Mouse (Mus musculus) granulocyte monocyte progenitor cell, adult 5-6 weeks (primary cell): ENCODE results near the gene 4930469K13Rik. TPM values are rescaled to one million over a fixed set of nuclear protein-coding genes. Genes with fewer than 3 reads are reported as not detected.

ENCODE experiments used
- ATAC-seq: replicated peaks from 2 replicates; pipeline ENCODE4 v1.8.0; 2016; ENCODE audit warnings: mild to moderate bottlenecking, moderate TSS enrichment, inconsistent platforms; ENCODE audit not compliant: poor library complexity, severe bottlenecking
- total RNA-seq, 2 experiments: library from RNA; stranded (forward) in 1 of 2; stranded (reverse) in 1 of 2; fragments of 200-712, 200-1000 nt in 1 of 2; fragments of >200 nt in 1 of 2; fragmentation: Nextera tagmentation in 1 of 2; gene quantifications; 2 replicates each; pipeline ENCODE4 v1.2.3; 2014 to 2017

4930469K13Rik gene
- total RNA-seq, 2 experiments from 2014 or later, result not detected

DNA sequence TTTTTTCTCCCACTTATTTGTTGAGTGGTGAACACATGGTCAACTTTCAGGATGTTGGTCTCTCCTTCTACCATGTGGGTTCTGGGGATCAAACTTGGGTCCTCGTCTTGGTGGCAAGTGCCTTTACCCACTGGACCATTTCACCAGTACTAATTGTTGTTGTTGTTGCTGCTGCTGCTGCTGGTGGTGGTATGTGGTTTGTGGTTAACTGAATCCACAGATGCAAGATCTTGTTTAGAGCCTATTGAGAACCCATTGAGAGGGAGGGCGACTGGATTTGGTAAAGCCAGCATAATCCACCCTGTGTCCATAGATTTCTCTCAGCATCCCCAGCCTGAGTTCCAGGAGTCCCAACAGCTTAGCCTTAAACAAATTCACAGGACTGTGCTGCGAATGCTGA lies 97.9 kb downstream of the 4930469K13Rik start:
- no peak for ATAC-seq

DNA sequence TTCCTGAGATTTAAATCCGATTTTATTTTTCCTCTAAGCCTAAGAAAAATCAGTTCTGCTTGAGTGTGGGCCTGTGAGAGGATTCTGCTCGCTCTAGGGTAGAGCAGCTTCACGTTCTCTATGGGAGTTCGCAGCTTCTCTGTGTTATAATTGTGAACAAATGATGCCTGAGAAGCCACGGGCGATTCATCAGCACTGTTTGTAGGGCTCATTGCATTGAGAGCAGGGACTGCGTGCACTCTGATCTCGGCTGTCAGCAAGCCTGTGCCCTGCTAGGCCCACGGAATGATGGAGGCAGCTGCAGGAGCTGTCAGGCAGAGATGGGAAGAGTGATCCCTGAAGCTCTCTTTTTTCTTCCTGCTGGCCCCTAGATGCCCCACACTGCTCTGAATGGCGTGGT lies 100.1 kb downstream of the 4930469K13Rik start:
- ATAC-seq, result no peak

DNA sequence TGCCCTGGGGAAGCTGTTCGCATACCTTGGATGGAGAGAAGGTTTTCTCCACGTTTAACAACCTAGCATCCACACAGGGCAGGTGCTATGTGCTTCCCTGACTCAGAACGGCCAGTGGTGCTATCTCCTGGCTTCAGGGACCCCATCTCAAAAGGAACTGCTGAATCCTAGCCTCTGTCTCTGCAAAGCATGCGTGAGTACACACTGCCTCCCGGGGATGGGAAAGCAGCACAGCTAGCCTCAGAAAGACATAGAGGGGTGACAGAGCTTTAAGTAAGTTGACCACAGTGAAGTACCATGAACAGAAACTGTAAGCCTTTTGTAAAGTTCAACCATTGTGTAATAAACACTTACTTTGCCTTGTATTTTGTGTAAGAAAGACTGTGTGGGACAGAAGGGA lies 104.9 kb downstream of the 4930469K13Rik start:
- no peak for ATAC-seq

DNA sequence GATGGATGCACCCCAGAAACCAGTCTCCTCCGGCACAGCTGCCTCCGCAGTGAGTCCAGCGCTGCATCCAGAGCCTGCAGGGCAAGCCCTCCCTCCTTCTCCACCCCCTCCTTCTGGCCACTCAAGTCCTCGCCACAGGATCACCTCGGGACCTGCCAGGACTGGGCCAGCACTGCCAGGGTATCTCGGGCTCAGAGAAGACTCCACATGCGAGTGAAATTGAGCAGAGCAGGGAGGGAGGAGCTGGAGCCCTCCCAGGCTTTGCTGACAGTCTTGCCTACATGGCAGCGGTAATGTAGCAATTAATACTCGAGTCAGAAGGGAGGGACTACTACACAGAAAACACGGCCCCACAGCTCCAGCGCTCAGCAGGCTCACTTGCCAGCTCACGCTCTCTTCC lies 105.4 kb downstream of the 4930469K13Rik start, which contains the start of gene Kcnip1:
TSS of gene Kcnip1 (minus strand) at position 215 of the 400 bp plus-strand sequence.
- ATAC-seq, result no peak

DNA sequence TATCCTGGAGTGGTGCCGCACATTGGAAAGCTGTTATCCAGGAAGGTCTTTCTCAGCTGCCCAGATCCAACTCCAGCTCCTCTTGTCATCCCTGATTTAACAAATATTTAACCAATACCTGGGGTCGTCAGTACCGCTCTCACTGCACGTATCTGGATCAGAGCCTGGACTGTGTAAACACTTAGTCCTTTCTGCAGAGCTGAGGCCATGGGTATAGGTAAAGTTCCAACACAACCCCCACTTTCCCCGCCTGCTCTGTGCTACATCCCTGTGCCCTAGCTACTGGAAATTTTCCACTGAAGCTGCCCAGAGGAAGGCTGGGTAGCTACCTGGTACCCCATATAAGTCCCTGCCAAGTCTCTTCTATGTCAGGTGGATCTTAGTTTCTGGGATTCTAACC lies 108.4 kb downstream of the 4930469K13Rik start:
- ATAC-seq, result no peak

DNA sequence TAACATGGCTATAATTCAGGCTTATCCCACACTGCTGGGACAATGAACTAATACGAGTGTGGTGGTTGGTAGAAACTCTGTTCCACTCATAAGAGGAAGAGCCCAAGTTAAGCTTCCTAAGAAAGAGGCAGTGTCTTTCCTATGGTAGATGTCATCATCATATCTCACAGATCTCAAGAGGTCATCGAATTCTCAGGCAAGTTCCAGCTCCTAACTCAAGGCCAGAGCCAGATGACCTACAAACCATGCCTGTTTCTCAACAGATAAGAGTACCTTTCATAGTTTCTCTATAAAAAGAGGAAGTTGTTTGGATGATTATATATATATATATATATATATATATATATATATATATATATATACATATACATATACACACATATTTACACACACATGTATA lies 111.8 kb downstream of the 4930469K13Rik start:
- ATAC-seq, result peak; percentile 70

DNA sequence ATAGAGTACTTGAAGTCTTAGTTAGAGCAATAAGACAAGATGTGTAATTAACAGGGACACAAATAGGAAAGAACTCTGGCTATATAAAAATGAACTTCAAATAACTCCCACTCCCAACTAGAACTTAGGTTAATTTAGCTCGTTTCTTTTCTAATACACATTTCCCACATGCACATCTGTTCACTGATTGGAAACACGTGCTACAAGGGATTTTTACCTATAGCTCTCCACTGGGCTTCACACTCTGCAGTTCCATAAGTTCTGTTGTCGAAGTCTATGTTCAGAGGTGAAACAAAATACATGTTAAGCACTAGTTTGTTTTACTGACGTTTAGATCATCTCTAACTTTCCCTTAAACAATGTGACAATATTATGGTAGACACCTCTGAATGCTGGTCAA lies 118.2 kb downstream of the 4930469K13Rik start:
- ATAC-seq, result no peak

DNA sequence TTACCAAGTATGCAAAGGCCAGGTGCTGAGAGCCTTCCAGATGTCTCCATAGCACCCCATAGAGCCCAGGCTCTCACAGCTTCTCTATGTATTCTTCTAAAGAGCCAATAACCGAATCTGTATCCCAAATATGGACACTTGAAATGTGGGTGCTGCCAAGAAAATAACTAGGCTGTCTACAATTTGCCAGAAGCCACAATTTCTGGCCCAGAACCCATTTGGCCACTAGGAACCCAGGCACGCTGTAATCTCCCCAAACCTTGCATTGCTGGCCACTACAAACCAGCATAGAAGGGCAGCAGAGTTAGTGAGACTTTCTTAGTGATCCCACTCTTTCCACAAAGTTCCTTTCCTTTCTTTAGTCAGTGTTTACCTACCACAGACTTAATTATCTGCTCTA lies 123.2 kb downstream of the 4930469K13Rik start:
- ATAC-seq, result no peak

DNA sequence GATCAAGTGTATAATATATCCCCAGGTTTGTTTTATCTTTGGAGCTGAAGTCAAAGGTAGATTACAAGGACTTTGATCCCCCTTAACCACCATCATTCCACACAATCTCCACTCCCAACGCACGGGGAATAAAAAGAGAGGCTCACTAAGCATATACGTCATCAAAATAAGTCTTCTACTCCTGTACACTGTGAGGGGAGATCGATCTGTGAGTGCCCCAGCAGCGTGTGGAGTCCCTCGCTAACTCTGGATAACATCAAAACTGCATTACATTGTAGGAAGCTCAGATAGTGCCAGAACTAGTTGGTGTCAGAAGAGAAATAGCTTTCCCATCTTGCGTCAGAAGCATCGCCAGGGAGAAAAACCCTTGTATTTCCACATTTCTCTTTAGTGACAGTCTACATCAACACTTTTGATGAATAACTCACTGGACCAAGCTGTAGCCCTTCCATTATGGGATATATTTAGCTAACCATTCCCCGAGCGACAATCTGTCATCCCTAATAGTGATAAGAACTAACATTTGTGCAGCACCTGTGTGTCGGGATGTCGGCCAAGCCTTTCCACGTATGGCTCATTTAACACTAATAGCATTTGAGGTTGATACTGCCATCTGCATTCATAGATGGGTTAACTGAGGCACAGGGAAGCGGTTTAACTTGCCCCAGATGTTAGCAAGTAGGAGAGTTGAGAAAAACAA lies 123.9 kb downstream of the 4930469K13Rik start:
- ATAC-seq, result no peak

DNA sequence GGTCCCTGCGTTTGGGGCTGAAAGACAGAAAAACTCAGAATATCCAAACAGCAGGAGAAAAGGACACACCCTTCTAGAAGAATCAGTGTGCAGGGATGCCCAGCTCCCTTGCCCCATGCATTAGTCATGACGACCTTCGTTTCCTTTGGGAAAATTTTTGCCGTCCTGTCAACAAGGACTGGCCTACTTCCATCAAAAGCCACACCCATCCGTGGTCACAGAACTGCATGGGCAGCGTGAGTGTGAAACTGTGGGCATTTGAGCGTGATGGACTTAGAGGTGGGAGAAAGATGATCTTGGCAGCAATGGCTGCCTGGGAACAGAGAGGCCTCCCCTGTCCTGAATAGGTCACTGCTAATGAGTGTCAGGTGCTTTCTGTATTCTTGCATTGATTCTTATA lies 126.2 kb downstream of the 4930469K13Rik start:
- no peak for ATAC-seq

DNA sequence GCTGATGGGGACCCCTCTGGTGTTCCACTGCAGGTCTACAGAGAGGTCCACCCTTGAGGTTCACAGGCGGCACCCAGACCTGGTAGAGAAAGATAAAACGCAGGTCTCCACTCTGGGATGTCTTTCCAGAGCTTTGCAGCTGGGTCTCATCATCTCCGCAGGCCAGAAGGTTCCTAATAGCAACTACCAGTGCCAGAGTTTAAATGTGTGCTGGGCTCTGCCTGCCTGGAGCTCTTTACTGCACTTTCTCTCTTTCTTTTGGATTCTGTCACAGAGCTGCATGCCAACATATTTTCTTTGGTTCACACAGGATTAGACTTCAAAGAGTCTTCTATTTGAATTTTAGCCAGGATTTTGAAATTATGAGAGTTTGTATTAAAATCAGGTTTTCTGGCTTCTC lies 129.2 kb downstream of the 4930469K13Rik start:
- ATAC-seq, result no peak

DNA sequence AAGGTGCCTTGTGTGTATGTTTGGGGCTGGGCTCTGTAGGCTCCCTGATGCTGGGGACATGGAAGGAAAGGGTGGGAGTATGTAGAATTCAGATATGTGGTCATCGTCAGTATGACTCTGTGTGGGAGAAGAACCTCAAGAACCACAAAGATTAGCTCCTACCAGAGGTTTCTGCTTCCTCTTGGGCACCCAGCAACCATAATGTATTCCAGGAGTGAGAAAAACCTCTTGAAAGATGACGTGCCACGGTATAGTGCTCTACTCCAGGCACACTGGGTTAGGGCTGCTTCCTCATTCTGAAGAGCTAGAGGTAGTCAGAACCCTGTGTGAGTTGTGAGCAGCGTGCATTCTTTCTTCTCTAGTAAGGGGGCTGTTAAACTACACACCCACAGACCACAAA lies 130.6 kb downstream of the 4930469K13Rik start:
- ATAC-seq, result peak; percentile 87

DNA sequence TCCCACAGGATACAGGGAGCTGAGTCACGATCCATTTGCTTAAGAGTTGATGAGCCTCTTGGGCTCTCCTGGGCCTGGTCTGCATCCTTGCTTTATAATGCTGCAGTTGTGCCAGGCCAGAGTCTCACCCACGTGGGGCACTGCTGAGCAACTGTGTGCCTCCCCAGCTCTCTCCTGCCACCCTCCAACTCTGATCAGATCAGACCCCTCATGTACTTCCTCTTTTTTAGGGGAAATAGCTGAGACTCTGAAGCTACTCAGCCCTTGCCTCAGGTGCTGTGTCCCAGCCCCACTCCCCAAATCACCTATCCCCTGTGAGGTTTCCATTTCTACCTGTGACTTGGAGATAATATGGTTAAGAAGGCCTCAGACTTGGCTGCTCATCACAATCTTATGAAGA lies 133.0 kb downstream of the 4930469K13Rik start:
- ATAC-seq, result peak; percentile 79

DNA sequence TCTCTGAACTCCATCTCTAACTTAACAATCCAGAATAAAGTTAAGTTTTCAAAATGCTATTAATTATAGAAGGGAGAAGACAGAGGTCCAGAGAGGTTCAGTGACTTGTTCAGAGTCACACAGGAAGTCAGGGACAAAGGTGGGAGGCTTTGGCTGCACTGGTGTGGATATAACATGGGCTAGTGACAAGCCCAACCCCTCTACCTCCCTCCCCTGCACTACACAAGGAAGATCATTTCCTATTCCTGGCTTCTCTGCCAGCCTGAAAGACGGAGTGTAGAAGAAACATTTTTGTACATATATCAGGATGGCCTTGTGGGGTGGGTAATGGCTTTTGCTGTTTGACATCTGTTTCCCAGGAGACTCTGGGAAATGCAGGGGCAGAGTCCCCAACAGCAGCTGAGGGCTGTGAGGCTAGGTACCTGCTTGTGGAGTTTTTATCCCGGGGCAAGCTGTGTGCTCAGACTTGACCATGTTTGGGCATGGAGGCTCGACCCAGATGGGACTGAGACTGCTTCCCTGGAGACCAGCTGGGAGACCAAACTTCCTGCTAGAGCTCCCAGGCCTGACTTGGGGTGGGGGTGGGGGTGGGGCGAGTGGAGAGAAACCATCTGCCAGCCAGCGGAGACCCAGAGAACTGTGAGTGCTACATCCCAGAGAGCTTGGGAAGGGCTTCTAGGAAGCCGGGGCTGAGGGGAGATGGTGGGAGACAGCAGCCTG lies 135.5 kb downstream of the 4930469K13Rik start, which contains the start of gene Kcnmb1:
TSS of gene Kcnmb1 (plus strand) at position 326 of the 720 bp plus-strand sequence.
- ATAC-seq, result no peak

DNA sequence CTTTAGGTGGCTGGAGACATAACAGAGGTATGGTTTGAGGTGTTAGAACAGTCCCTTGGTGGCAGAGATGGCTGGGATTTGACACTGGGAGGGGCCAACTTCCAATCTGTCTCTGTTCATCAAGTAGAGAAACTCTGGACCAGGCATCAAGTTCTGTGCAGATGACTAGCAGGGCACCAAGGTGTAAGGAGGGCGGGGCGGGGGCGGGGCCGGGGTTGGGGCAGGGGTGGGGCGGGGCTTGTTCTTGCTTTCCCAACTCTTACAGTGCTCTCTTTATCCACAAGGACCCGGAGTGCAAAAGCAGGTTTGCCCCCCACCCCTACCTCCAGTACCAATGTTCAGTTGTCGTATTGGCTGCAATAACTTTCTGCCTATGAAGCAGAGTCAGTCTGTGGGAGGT lies 136.2 kb downstream of the 4930469K13Rik start:
- ATAC-seq, result no peak

DNA sequence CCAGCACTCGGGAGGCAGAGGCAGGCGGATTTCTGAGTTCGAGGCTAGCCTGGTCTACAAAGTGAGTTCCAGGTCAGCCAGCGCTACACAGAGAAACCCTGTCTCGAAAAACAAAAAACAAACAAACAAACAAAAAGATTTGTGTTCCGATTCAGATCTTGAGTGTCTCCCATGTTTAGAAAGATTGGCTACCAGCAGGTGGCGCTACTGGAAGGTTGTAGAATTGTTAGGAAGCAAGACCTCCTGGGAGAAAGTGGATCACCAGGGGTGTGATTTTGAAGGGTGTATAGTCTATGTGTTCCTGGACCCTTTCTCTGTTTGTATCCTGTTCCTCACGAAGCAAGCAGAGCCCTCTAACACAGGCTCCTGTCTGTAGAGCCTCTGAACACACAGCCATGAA lies 139.6 kb downstream of the 4930469K13Rik start:
- peak; percentile 48 for ATAC-seq

DNA sequence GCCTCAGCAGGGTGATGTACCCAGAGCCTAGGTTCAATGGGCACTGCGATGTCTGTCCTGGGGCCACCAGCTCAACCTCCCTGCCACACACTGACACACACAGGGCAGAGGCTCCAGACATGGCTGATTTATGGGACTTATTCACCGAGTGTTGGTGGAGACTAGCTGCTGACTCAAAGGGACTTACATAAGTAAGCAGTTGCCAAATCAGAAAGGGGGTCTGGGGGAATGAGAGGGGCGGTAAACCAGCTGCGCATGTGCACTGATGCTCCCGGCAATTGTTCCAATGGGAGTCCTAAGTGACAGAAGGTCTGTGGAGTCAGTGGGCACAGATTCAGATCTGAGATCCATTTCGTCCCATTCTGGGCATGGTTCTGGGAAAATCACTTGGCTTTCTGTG lies 140.8 kb downstream of the 4930469K13Rik start:
- no peak for ATAC-seq

DNA sequence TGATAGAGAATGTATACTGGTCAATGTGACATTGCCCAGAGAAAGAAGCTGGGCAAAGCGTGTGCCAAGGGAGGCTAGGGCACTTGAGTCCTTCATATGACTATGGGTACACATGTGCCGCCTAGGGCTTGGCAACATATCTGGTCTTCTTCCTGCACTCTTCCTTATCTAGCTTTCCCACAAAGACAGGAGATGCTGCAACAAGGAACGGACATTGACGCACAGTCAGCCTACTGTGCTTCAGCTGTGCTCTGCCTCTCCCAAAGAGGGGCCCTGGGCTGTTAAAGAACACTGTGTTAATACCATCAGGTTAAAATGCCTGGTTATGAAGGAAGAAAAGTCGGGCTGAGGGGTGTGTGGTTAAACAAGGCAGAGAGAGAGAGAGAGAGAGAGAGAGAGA lies 141.7 kb downstream of the 4930469K13Rik start:
- no peak for ATAC-seq

DNA sequence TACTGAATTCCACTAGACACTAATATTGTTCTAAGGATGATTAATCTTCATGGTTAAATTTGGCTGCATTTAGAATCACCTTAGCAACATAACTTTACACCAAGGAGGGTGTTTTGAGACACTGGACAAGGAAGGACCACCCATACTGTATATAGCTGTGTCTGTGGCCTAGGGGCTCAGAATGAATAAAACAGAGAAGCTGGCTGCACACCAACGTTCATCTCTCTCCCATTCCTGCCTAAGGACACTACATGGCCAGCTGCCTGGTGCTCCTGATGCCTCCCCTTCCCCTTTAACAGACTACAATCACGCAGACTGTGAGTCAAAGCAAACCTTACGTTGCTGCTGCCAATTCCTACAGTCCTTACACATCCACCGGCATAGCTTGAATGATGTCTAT lies 142.4 kb downstream of the 4930469K13Rik start:
- no peak for ATAC-seq

DNA sequence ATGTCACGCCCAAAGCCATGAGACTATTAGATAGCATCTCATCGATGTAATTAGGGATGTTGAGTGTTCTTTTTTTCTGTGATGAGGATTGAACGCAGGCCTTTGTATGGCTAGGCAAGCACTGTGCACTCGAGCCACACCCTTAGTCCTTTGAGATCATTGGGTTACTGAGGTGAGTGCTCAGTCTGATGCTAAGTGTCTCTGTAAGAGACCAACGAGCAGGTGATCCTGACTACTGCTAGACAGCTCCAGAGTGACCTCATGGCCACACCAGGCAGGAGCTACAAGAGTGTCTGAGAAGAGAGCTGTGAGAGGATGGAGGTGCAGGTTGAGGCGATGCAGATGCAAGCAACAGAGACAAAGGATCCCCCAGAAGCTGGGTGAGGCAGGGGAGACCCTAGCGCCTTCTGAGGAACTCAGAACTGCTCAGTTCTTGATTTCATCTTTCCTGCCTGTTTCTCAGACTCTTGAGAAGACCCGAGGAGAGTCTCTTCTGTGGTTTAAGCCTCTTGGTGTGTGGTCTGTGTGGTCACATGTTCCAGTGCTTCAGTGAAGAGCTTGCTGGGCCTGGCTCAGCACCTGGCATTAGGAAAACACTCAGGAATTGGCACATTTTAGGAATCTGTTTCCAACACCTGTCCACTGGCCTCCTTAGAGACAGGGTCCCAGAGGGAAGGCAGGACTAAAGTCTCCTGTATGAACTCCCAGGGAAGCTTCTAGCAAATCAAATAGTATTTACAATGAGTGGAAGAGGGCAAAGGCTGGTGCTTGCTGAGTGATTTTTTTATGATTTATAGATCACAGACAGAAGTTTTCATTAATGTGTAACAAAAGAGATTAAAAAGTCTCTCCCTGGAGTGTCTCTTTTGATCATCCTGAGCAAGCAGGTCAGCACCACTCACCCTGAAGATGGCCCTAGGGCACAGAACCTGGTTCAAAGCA lies 146.4 kb downstream of the 4930469K13Rik start:
- no peak for ATAC-seq

DNA sequence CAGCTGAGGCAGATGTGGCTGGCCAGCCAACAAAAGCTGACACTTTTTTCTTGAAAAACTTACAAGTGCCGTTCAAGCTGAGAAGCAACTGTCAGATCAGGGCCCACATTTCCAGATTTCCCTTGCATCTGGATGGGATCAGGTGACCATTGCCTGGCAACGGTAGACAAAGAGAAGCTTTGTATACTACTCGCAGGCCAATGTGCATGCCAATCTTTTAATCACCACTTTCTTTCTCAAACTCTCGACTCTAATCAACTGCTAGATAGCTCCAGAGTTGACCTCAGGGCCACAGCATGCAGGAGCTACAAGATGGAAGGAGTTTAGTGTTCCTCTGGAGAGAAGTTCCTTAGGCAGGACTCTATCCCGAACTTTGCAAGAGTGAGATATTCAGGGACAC lies 147.2 kb downstream of the 4930469K13Rik start:
- no peak for ATAC-seq
